Mouse (Mus musculus) testis, adult 2 months (tissue): Measurements from ENCODE around the gene Srsf1.

Experiments used
- CTCF ChIP-seq: fragments of 200-500 bp; IDR thresholded peaks from 2 replicates; pipeline ENCODE4 v1.5.1; 2012; ENCODE audit warnings: low read depth, mild to moderate bottlenecking, inconsistent platforms, low read length, moderate library complexity; ENCODE audit not compliant: control insufficient read depth, insufficient read depth, insufficient replicate concordance
- POLR2A ChIP-seq: fragments of 200-500 bp; IDR thresholded peaks from 2 replicates; pipeline ENCODE4 v1.6.1; 2012; ENCODE audit warnings: low read depth, mild to moderate bottlenecking, inconsistent platforms, low read length, moderate library complexity; ENCODE audit not compliant: control insufficient read depth

DNA sequence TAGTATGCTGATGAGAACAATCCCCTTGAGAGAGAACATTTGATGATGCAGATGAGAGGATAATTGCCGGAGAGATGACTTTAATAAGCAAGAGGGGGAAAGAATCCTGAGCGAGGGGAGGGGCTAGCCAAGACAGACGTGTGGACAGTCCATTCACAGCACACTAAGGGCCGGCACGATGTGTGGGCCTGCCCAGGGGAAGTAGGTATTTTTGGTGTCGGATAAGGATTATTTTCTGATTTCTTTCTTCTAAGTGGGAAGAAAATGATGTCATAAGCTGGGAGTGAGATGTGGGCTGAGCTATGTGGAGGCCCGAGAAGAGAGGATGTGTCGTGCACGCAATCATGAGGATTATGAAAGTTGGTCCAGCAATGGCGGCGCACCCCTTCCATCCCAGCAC lies 32.0 kb upstream of the Srsf1 start:
- TF ChIP-seq POLR2A (no peak), CTCF (no peak)
